ENCODE assay signal across 7 mouse cellular contexts in genomic region chr2:163968581-163968980, GRCm38 (mm10). TPM values are rescaled to one million over a fixed set of nuclear protein-coding genes. Genes with fewer than 3 reads are reported as not detected.
DNase-seq lines count a peak whose midpoint lies in the region; ATAC-seq and TF ChIP-seq lines count a peak whose summit lies in the region.

No protein-coding gene starts in this region.

- H3K4me3 ChIP-seq in lung, adult 2 months (replicated peaks; ENCODE audit: extremely low read depth, low read depth, low read length) = no peak overlapping the region

- ATAC-seq in erythroid progenitor cell, adult 5-6 weeks (replicated peaks; ENCODE audit: low FRiP score, poor library complexity, severe bottlenecking) = peak; percentile 65

- H3K4me1 ChIP-seq in lung, adult 2 months (ENCODE audit: control insufficient read depth, insufficient read depth, low read length) = no peaks in the 10 kb centered on the region; the same call in 1 of the 2 replicates

- TF ChIP-seq POLR2A in lung, adult 2 months (IDR thresholded peaks at IDR 0.05; ENCODE audit: borderline replicate concordance, extremely low read depth, low read depth, low read length) = no peak

- peak; percentile 97 for TF ChIP-seq CTCF in lung, adult 2 months (IDR thresholded peaks at IDR 0.05; ENCODE audit: insufficient read depth, low read length)

- WGBS in lung, adult 2 months = 2% methylated on average over 5 of the region's 5 CpGs

- DNase-seq in urinary bladder, postnatal 25 days (ENCODE audit: low spot score) = peak; percentile 68
- DNase-seq in urinary bladder, postnatal 10 days (ENCODE audit: low spot score) = no peak
- peak; percentile 87 for DNase-seq in brain, adult 2 months (ENCODE audit: low read depth, low spot score)
- DNase-seq in kidney, postnatal 10 days = peak; percentile 78
- DNase-seq in lung, adult 2 months = peak; percentile 39
- DNase-seq in retina, embryonic 14.5 days (ENCODE audit: low spot score) = peak; percentile 83

RNA-seq across cellular contexts. Expression of gene Ywhab, which starts 26.2 kb away (rescaled TPM):
- 59.1 and 59.9 TPM in 2 replicates for total RNA-seq in erythroid progenitor cell, adult 5-6 weeks (2015; ENCODE audit: low replicate concordance)
- 33.0 and 34.5 TPM in 2 replicates for total RNA-seq in erythroid progenitor cell, adult 5-6 weeks (2017; ENCODE audit: low replicate concordance)
- polyA plus RNA-seq in lung, adult 2 months (2012; rRNA removed) = 39.4 and 52.8 TPM in 2 replicates

RNA-seq across cellular contexts. Expression of gene Rims4, which starts 50.1 kb away (rescaled TPM):
- total RNA-seq in erythroid progenitor cell, adult 5-6 weeks (2015; ENCODE audit: low replicate concordance) = not detected in 2 replicates
- not detected in 2 replicates for total RNA-seq in erythroid progenitor cell, adult 5-6 weeks (2017; ENCODE audit: low replicate concordance)
- 0.11 and 0.19 TPM in 2 replicates for polyA plus RNA-seq in lung, adult 2 months (2012; rRNA removed)

RNA-seq across cellular contexts. Expression of gene Pabpc1l, which starts 56.7 kb away (rescaled TPM):
- total RNA-seq in erythroid progenitor cell, adult 5-6 weeks (2015; ENCODE audit: low replicate concordance) = 3.6 TPM in 1 of 2 replicates, not detected in the other
- not detected in 2 replicates for total RNA-seq in erythroid progenitor cell, adult 5-6 weeks (2017; ENCODE audit: low replicate concordance)
- 0.40 and 0.50 TPM in 2 replicates for polyA plus RNA-seq in lung, adult 2 months (2012; rRNA removed)
